In genomic region chr8:122654768-122655167, GRCm38 (mm10) we compare ENCODE assay signal across 10 mouse cellular contexts. TPM values are rescaled to one million over a fixed set of nuclear protein-coding genes. Genes with fewer than 3 reads are reported as not detected.
DNase-seq lines count a peak whose midpoint lies in the region; ATAC-seq and TF ChIP-seq lines count a peak whose summit lies in the region.
"Had no signal": no experiment of that assay in that cellular context is flagged by ENCODE, and none has a peak within 500 bp of the region (broad histone marks: within the 10 kb centered on the region; RNA-seq: fewer than 3 reads in every experiment).

No protein-coding gene starts in this region.

- no peaks in the 10 kb centered on the region for H3K9me3 ChIP-seq in heart, embryonic 12.5 days (replicated peaks)
- H3K9me3 ChIP-seq in kidney, postnatal 0 days (replicated peaks; ENCODE audit: low read length) = no peaks in the 10 kb centered on the region

- H3K36me3 ChIP-seq in heart, embryonic 12.5 days = no peaks in the 10 kb centered on the region
- no peaks in the 10 kb centered on the region for H3K36me3 ChIP-seq in kidney, postnatal 0 days (ENCODE audit: insufficient read depth, low read length)

- no peak overlapping the region for H3K9ac ChIP-seq in heart, embryonic 12.5 days
- no peak overlapping the region for H3K9ac ChIP-seq in kidney, postnatal 0 days (ENCODE audit: low read depth, low read length)

- no peak overlapping the region for H3K4me3 ChIP-seq in heart, embryonic 12.5 days
- no peak overlapping the region for H3K4me3 ChIP-seq in kidney, postnatal 0 days (replicated peaks; ENCODE audit: low read depth, low read length)

- peaks cover 6% of the 10 kb centered on the region; the same call in 1 of the 2 replicates for H3K27me3 ChIP-seq in heart, embryonic 12.5 days (replicated peaks)
- H3K27me3 ChIP-seq in kidney, postnatal 0 days (ENCODE audit: insufficient read depth, low read length) = no peaks in the 10 kb centered on the region

- H3K4me1 ChIP-seq in heart, embryonic 12.5 days (replicated peaks) = peaks cover 72% of the 10 kb centered on the region
- peaks cover 21% of the 10 kb centered on the region for H3K4me1 ChIP-seq in kidney, postnatal 0 days (replicated peaks; ENCODE audit: insufficient read depth, low read length)

- TF ChIP-seq CTCF in kidney, postnatal 0 days (IDR thresholded peaks at IDR 0.05; ENCODE audit: low read depth) = no peak

- no peak overlapping the region for H3K4me2 ChIP-seq in heart, embryonic 12.5 days
- no peak overlapping the region for H3K4me2 ChIP-seq in kidney, postnatal 0 days (ENCODE audit: low read length)

- no peak for ATAC-seq in heart, embryonic 12.5 days (ENCODE audit: insufficient number of reproducible peaks, low FRiP score)
- ATAC-seq in kidney, postnatal 0 days (replicated peaks; ENCODE audit: low FRiP score, low read depth) = no peak
- ATAC-seq: inflammation-experienced regulatory T-cells, adult 6 months had no signal

- no peak overlapping the region for H3K27ac ChIP-seq in heart, embryonic 12.5 days (ENCODE audit: poor library complexity, severe bottlenecking)
- no peak overlapping the region for H3K27ac ChIP-seq in kidney, postnatal 0 days

- DNase-seq in heart, adult 18-20 months = peak; percentile 77 to 87
- DNase-seq in gastrocnemius, postnatal 25 days = peak; percentile 71
- peak; percentile 74 for DNase-seq in kidney, postnatal 0 days (ENCODE audit: low spot score)
- DNase-seq in skeletal muscle tissue, adult 2 months (ENCODE audit: low read depth, low spot score) = peak; percentile 58
- no peak for DNase-seq in thymus, postnatal 10 days (ENCODE audit: low spot score in 2 of 2)
- no peak for DNase-seq in ovary, postnatal 10 days (ENCODE audit: low spot score)
- no peak for DNase-seq in spleen, postnatal 4 days (ENCODE audit: low spot score in 2 of 2)

- 66% methylated on average over 7 of the region's 7 CpGs for WGBS in heart, embryonic 12.5 days
- WGBS in kidney, postnatal 0 days = 48% methylated on average over 7 of the region's 7 CpGs

RNA-seq across cellular contexts. Expression of gene Pabpn1l, which starts 32.2 kb away (rescaled TPM):
- not detected for total RNA-seq in heart, adult 18-20 months (2021)
- polyA plus RNA-seq in heart, embryonic 12.5 days (2016; fragmentation: Nextera tagmentation; extraction: Ambion mirVana) = not detected in 2 replicates
- total RNA-seq in gastrocnemius, postnatal 25 days (2021) = not detected
- polyA plus RNA-seq in kidney, postnatal 0 days (2015; fragmentation: Nextera tagmentation; extraction: Ambion mirVana) = 0.15 and 0.22 TPM in 2 replicates
- total RNA-seq: monocyte, adult 5-6 weeks had no signal
- polyA plus RNA-seq: inflammation-experienced regulatory T-cells, adult 6 months had no signal

RNA-seq across cellular contexts. Expression of gene Trappc2l, which starts 43.3 kb away (rescaled TPM):
- 10 to 100 TPM; 62.0 to 69.1 TPM for total RNA-seq in heart, adult 18-20 months (2021)
- polyA plus RNA-seq in heart, embryonic 12.5 days (2016; fragmentation: Nextera tagmentation; extraction: Ambion mirVana) = 45.1 and 45.8 TPM in 2 replicates
- 10 to 100 TPM; 37.9 to 40.3 TPM for total RNA-seq in gastrocnemius, postnatal 25 days (2021)
- 64.5 and 73.3 TPM in 2 replicates for polyA plus RNA-seq in kidney, postnatal 0 days (2015; fragmentation: Nextera tagmentation; extraction: Ambion mirVana)

RNA-seq across cellular contexts. Expression of gene Galns, which starts 43.5 kb away (rescaled TPM):
- total RNA-seq in heart, adult 18-20 months (2021) = 1 to 10 TPM; 3.6 to 4.0 TPM
- 12.7 and 13.5 TPM in 2 replicates for polyA plus RNA-seq in heart, embryonic 12.5 days (2016; fragmentation: Nextera tagmentation; extraction: Ambion mirVana)
- total RNA-seq in gastrocnemius, postnatal 25 days (2021) = 1 to 10 TPM; 1.3 to 1.8 TPM
- 19.4 and 23.3 TPM in 2 replicates for polyA plus RNA-seq in kidney, postnatal 0 days (2015; fragmentation: Nextera tagmentation; extraction: Ambion mirVana)

RNA-seq across cellular contexts. Expression of gene Cbfa2t3, which starts 44.1 kb away (rescaled TPM):
- total RNA-seq in heart, adult 18-20 months (2021) = 10 to 100 TPM; 18.7 to 20.4 TPM
- 6.2 TPM in 2 replicates for polyA plus RNA-seq in heart, embryonic 12.5 days (2016; fragmentation: Nextera tagmentation; extraction: Ambion mirVana)
- total RNA-seq in gastrocnemius, postnatal 25 days (2021) = 10 to 100 TPM; 19.0 to 27.8 TPM
- 3.6 and 4.4 TPM in 2 replicates for polyA plus RNA-seq in kidney, postnatal 0 days (2015; fragmentation: Nextera tagmentation; extraction: Ambion mirVana)

Comparison
In these comparisons a context has a peak if more than half of its experiments do, and no peak if none do; other contexts are left out.
1. DNase-seq: peak in heart, adult 18-20 months (2 of 2), gastrocnemius, postnatal 25 days (single experiment), kidney, postnatal 0 days (single experiment) and skeletal muscle tissue, adult 2 months (single experiment); none in thymus, postnatal 10 days (0 of 2), ovary, postnatal 10 days (single experiment) and spleen, postnatal 4 days (0 of 2).